Comparison of ENCODE assay signal across 8 mouse cellular contexts in genomic region chr2:127890526-127890925, GRCm38 (mm10). TPM values are rescaled to one million over a fixed set of nuclear protein-coding genes. Genes with fewer than 3 reads are reported as not detected.
DNase-seq lines count a peak whose midpoint lies in the region; ATAC-seq and TF ChIP-seq lines count a peak whose summit lies in the region.

No protein-coding gene starts in this region.

- H3K4me1 ChIP-seq in limb, embryonic 14.5 days (ENCODE audit: control insufficient read depth, insufficient read depth, low read length) = peaks cover 3% of the 10 kb centered on the region; the same call in 1 of the 2 replicates
- peaks cover 4% of the 10 kb centered on the region; the same call in 1 of the 2 replicates for H3K4me1 ChIP-seq in hindbrain, embryonic 13.5 days (replicated peaks)
- H3K4me1 ChIP-seq in forebrain, embryonic 15.5 days = no peaks in the 10 kb centered on the region

- peak overlapping the region; percentile 39 for H3K27ac ChIP-seq in gastrocnemius, adult 2 months
- no peak overlapping the region for H3K27ac ChIP-seq in limb, embryonic 14.5 days (replicated peaks; ENCODE audit: low read depth, low read length)
- H3K27ac ChIP-seq in hindbrain, embryonic 13.5 days = no peak overlapping the region
- no peak overlapping the region for H3K27ac ChIP-seq in forebrain, embryonic 15.5 days (replicated peaks)

- H3K27me3 ChIP-seq in limb, embryonic 14.5 days (ENCODE audit: control insufficient read depth, insufficient read depth, low read length) = no peaks in the 10 kb centered on the region
- peaks cover 12% of the 10 kb centered on the region for H3K27me3 ChIP-seq in hindbrain, embryonic 13.5 days
- no peaks in the 10 kb centered on the region for H3K27me3 ChIP-seq in forebrain, embryonic 15.5 days

- no peak for TF ChIP-seq CTCF in gastrocnemius, adult 2 months (IDR thresholded peaks at IDR 0.05)

- no peak for ATAC-seq in limb, embryonic 14.5 days (ENCODE audit: low FRiP score, low read depth)
- no peak for ATAC-seq in hindbrain, embryonic 13.5 days (ENCODE audit: low FRiP score)
- ATAC-seq in forebrain, embryonic 15.5 days (replicated peaks) = no peak

- intact Hi-C loops in gastrocnemius, adult 2 months (cut with DNase I) = no loop called here

- no peak overlapping the region for H3K9ac ChIP-seq in limb, embryonic 14.5 days (ENCODE audit: low read depth, low read length, severe bottlenecking)
- H3K9ac ChIP-seq in hindbrain, embryonic 13.5 days = no peak overlapping the region
- H3K9ac ChIP-seq in forebrain, embryonic 15.5 days (replicated peaks) = no peak overlapping the region

- peak; percentile 45 for DNase-seq in urinary bladder, adult 18-20 months (ENCODE audit: low spot score in 2 of 2)
- no peak for DNase-seq in urinary bladder, postnatal 10 days (ENCODE audit: low spot score)
- DNase-seq in gastrocnemius, adult 2 months = peak; percentile 49
- peak; percentile 20 for DNase-seq in limb, embryonic 14.5 days (ENCODE audit: low spot score)
- peak; percentile 46 for DNase-seq in urinary bladder, postnatal 25 days (ENCODE audit: low spot score)
- DNase-seq in yolk sac, embryonic 10.5 days (ENCODE audit: low spot score) = no peak

- H3K36me3 ChIP-seq in limb, embryonic 14.5 days (ENCODE audit: control insufficient read depth, insufficient read depth, low read length) = no peaks in the 10 kb centered on the region
- no peaks in the 10 kb centered on the region for H3K36me3 ChIP-seq in hindbrain, embryonic 13.5 days
- H3K36me3 ChIP-seq in forebrain, embryonic 15.5 days = no peaks in the 10 kb centered on the region

- no peak overlapping the region for H3K4me3 ChIP-seq in gastrocnemius, adult 2 months
- no peak overlapping the region for H3K4me3 ChIP-seq in limb, embryonic 14.5 days (replicated peaks; ENCODE audit: low read length)
- no peak overlapping the region for H3K4me3 ChIP-seq in hindbrain, embryonic 13.5 days
- H3K4me3 ChIP-seq in forebrain, embryonic 15.5 days = no peak overlapping the region

- H3K4me2 ChIP-seq in limb, embryonic 14.5 days (replicated peaks; ENCODE audit: low read depth, low read length, severe bottlenecking) = no peak overlapping the region
- H3K4me2 ChIP-seq in hindbrain, embryonic 13.5 days = no peak overlapping the region
- no peak overlapping the region for H3K4me2 ChIP-seq in forebrain, embryonic 15.5 days (replicated peaks)

- no peaks in the 10 kb centered on the region for H3K9me3 ChIP-seq in limb, embryonic 14.5 days (ENCODE audit: control insufficient read depth, low read length)
- H3K9me3 ChIP-seq in hindbrain, embryonic 13.5 days = no peaks in the 10 kb centered on the region
- no peaks in the 10 kb centered on the region for H3K9me3 ChIP-seq in forebrain, embryonic 15.5 days

- WGBS in limb, embryonic 14.5 days = 58% methylated on average over 8 of the region's 8 CpGs
- 88% methylated on average over 8 of the region's 8 CpGs for WGBS in hindbrain, embryonic 13.5 days
- WGBS in forebrain, embryonic 15.5 days = 79% methylated on average over 8 of the region's 8 CpGs

- TF ChIP-seq POLR2A in limb, embryonic 14.5 days (IDR thresholded peaks at IDR 0.05; ENCODE audit: borderline replicate concordance, extremely low read depth, insufficient read depth, insufficient read length) = no peak

RNA-seq across cellular contexts. Expression of gene Acoxl, which starts 51.9 kb away (rescaled TPM):
- total RNA-seq in gastrocnemius, adult 2 months (2021) = under 1 TPM in 1 of 2 experiments, not detected in 1; 0.20 TPM
- 0.04 and 0.13 TPM in 2 replicates for polyA plus RNA-seq in limb, embryonic 14.5 days (2012; rRNA removed)
- polyA plus RNA-seq in limb, embryonic 14.5 days (2014; fragmentation: Nextera tagmentation; extraction: Ambion mirVana) = 0.12 TPM in 1 of 2 replicates, not detected in the other
- 0.21 TPM in 1 of 2 replicates, not detected in the other for polyA plus RNA-seq in hindbrain, embryonic 13.5 days (2015; fragmentation: Nextera tagmentation; extraction: Ambion mirVana)
- 0.14 TPM in 1 of 2 replicates, not detected in the other for polyA plus RNA-seq in forebrain, embryonic 15.5 days (2015; fragmentation: Nextera tagmentation; extraction: Ambion mirVana)

RNA-seq across cellular contexts. Expression of gene Bub1, which starts 58.9 kb away (rescaled TPM):
- not detected for total RNA-seq in gastrocnemius, adult 2 months (2021)
- polyA plus RNA-seq in limb, embryonic 14.5 days (2012; rRNA removed) = 22.0 and 28.4 TPM in 2 replicates
- 17.3 and 22.2 TPM in 2 replicates for polyA plus RNA-seq in limb, embryonic 14.5 days (2014; fragmentation: Nextera tagmentation; extraction: Ambion mirVana)
- 13.2 and 14.4 TPM in 2 replicates for polyA plus RNA-seq in hindbrain, embryonic 13.5 days (2015; fragmentation: Nextera tagmentation; extraction: Ambion mirVana)
- 23.6 and 27.3 TPM in 2 replicates for polyA plus RNA-seq in forebrain, embryonic 15.5 days (2015; fragmentation: Nextera tagmentation; extraction: Ambion mirVana)

Comparison
In these comparisons a context has a peak if more than half of its experiments do, and no peak if none do; other contexts are left out.
1. DNase-seq: peak in urinary bladder, adult 18-20 months (2 of 2), gastrocnemius, adult 2 months (single experiment), limb, embryonic 14.5 days (single experiment) and urinary bladder, postnatal 25 days (single experiment); none in urinary bladder, postnatal 10 days (single experiment) and yolk sac, embryonic 10.5 days (single experiment).